Mouse (Mus musculus) bone marrow macrophage, adult 2 months (primary cell): ENCODE results near the gene Mrap2.

ENCODE experiments used
- CTCF ChIP-seq: IDR thresholded peaks from 2 replicates; pipeline ENCODE4 v1.5.1; 2012; ENCODE audit warnings: low read depth, mild to moderate bottlenecking, low read length, moderate library complexity
- POLR2A ChIP-seq: IDR thresholded peaks from 2 replicates; pipeline ENCODE4 v1.6.1; 2012; ENCODE audit warnings: mild to moderate bottlenecking, low read depth, low read length, borderline replicate concordance

DNA sequence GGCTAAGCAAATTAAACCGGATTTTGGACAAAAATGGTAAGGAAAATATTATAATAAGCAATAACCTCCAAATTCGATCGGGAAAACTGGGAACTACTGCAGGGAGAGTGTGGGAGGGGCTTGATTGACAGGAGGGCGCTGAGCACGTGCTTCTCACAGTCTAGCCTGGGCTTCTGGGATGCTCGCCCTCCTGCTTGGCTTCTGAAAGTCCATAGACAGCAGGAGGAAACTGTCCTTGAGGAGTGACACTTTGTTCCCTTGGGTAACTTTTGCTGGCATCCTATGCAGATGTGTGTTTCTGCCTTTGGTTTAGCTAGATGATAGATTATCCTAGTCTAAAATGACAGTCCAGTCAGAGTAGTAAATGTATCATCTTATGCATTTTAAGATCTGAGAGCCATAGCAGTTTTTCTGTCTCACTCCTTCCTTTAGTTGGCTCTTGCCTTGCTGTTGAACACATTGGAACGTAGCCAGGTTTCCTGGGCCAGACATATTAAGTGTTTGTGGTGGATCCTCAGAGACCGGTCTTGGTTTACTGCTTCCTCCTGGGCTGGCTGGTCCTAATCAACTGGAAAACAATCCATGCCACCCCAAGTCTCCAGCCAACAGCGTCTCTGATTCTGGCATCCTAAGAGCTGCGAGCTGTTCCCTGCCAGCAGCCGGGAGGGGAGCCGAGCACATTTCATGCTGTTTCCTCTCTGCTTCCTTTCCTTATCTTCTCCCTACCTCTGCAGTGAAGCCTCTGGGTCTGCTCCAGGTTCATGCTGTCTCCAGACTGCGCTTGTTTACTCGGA lies 8.1 kb upstream of the Mrap2 start:
- TF ChIP-seq CTCF: no peak
- no peak for TF ChIP-seq POLR2A
